Mouse (Mus musculus) heart, postnatal 0 days (tissue): ENCODE results near the gene Rab3c. TPM values are rescaled to one million over a fixed set of nuclear protein-coding genes. Genes with fewer than 3 reads are reported as not detected.

ENCODE experiments used
- ATAC-seq: fragments of 200-750 bp; cut with Nextera tagmentation; 2 replicates; pipeline ENCODE4 v1.8.0; 2017; ENCODE audit warnings: low read depth, moderate number of reproducible peaks, moderate library complexity; ENCODE audit not compliant: insufficient read depth
- DNase-seq: peaks from one replicate; pipeline ENCODE4 v3.0.0-alpha.2; 2016; ENCODE audit warnings: low spot score
- H3K27ac ChIP-seq: fragments of 300-500 bp; sonication (generic); 2 replicates; pipeline ENCODE4 v1.5.1; 2014; ENCODE audit warnings: low read depth, mild to moderate bottlenecking
- H3K27me3 ChIP-seq: fragments of 300-500 bp; sonication (generic); 2 replicates; pipeline ENCODE4 v1.6.1; 2014; ENCODE audit warnings: low read length, mixed read lengths; ENCODE audit not compliant: control insufficient read depth, insufficient read depth
- H3K36me3 ChIP-seq: fragments of 300-500 bp; sonication (generic); replicated peaks from 2 replicates; pipeline ENCODE4 v1.6.1; 2014; ENCODE audit warnings: low read length, mixed read lengths; ENCODE audit not compliant: control insufficient read depth, insufficient read depth
- H3K4me1 ChIP-seq: fragments of 300-500 bp; sonication (generic); 2 replicates; pipeline ENCODE4 v1.6.1; 2014; ENCODE audit warnings: antibody characterized with exemption; ENCODE audit not compliant: control insufficient read depth, insufficient read depth
- H3K4me2 ChIP-seq: fragments of 300-500 bp; sonication (generic); 2 replicates; pipeline ENCODE4 v1.6.1; 2014; ENCODE audit warnings: low read depth, mild to moderate bottlenecking, low read length, moderate library complexity
- H3K4me3 ChIP-seq: fragments of 300-500 bp; sonication (generic); 2 replicates; pipeline ENCODE4 v1.5.1; 2014; ENCODE audit warnings: low read depth, low read length
- H3K9ac ChIP-seq: fragments of 300-500 bp; sonication (generic); replicated peaks from 2 replicates; pipeline ENCODE4 v1.6.1; 2014; ENCODE audit warnings: low read depth, low read length, mixed read lengths
- H3K9me3 ChIP-seq: fragments of 300-500 bp; sonication (generic); replicated peaks from 2 replicates; pipeline ENCODE4 v1.6.1; 2016; ENCODE audit warnings: low read length; ENCODE audit not compliant: control insufficient read depth
- CTCF ChIP-seq: IDR thresholded peaks from 2 replicates; pipeline ENCODE4 v1.5.1; 2016; ENCODE audit warnings: antibody characterized with exemption, control low read depth, low read depth
- EP300 ChIP-seq: IDR thresholded peaks from 2 replicates; pipeline ENCODE4 v1.6.1; 2016; ENCODE audit warnings: antibody characterized with exemption, low read depth
- WGBS: fragments of 180-500 bp; shearing (Covaris S2); extraction: QIAGEN DNeasy Blood & Tissue Kit; methylation state at CpG from one replicate; pipeline ENCODE4 v1.1.7; 2014; 5-methylcytosine and 5-hydroxymethylcytosine counted together
- polyA plus RNA-seq: library from polyadenylated mRNA; unstranded; fragments of >200 nt; fragmentation: Nextera tagmentation; extraction: Ambion mirVana; gene quantifications from 2 replicates; pipeline ENCODE4 v1.2.1, GENCODE M21; 2015
- total RNA-seq: library from RNA; depleted of rRNA; stranded (reverse); fragments of >200 nt; gene quantifications from 2 replicates; pipeline ENCODE4 v1.2.3, GENCODE M21; 2014; ENCODE audit warnings: low replicate concordance

Rab3c gene
- total and polyA plus RNA-seq, 2 experiments from 2014 or later: 0.04 to 0.56 TPM

GRCm38 (mm10) chr13:110031061-110031460 lies 249.7 kb downstream of the Rab3c start:
- H3K4me1 ChIP-seq: no peaks in the 10 kb centered on the region
- DNase-seq (no peak), ATAC-seq (no peak)
- 67% methylated on average over 8 of the region's 8 CpGs for WGBS
- H3K9ac ChIP-seq: no peak overlapping the region
- H3K27ac ChIP-seq: no peak overlapping the region
- H3K9me3 ChIP-seq: no peaks in the 10 kb centered on the region
- no peaks in the 10 kb centered on the region for H3K36me3 ChIP-seq
- H3K4me3 ChIP-seq: no peak overlapping the region
- no peak overlapping the region for H3K4me2 ChIP-seq
- no peak for TF ChIP-seq CTCF
- no peak for TF ChIP-seq EP300
- no peaks in the 10 kb centered on the region for H3K27me3 ChIP-seq

GRCm38 (mm10) chr13:110024381-110025161 lies 256.2 kb downstream of the Rab3c start:
- H3K9me3 ChIP-seq: no peaks in the 10 kb centered on the region
- DNase-seq: no peak
- no peak for ATAC-seq
- H3K36me3 ChIP-seq: no peaks in the 10 kb centered on the region
- H3K9ac ChIP-seq: no peak overlapping the region
- TF ChIP-seq CTCF: no peak
- TF ChIP-seq EP300: no peak
- no peak overlapping the region for H3K4me2 ChIP-seq
- no peak overlapping the region for H3K27ac ChIP-seq
- H3K4me3 ChIP-seq: no peak overlapping the region
- WGBS: 70% methylated on average over 10 of the region's 10 CpGs
- no peaks in the 10 kb centered on the region for H3K4me1 ChIP-seq
- H3K27me3 ChIP-seq: no peaks in the 10 kb centered on the region

GRCm38 (mm10) chr13:110023031-110023430 lies 257.8 kb downstream of the Rab3c start:
- no peak for ATAC-seq
- Histone ChIP-seq H3K4me1 (no peaks in the 10 kb centered on the region), H3K9ac (no peak overlapping the region), H3K4me2 (no peak overlapping the region), H3K36me3 (no peaks in the 10 kb centered on the region), H3K9me3 (no peaks in the 10 kb centered on the region), H3K27ac (no peak overlapping the region), H3K4me3 (no peak overlapping the region), H3K27me3 (no peaks in the 10 kb centered on the region)
- WGBS: 77% methylated on average over 5 of the region's 5 CpGs
- peak; percentile 52 for DNase-seq
- TF ChIP-seq EP300: no peak
- TF ChIP-seq CTCF: peak; percentile 74

- no peak overlapping the region for H3K27ac ChIP-seq
- no peak for ATAC-seq
- no peaks in the 10 kb centered on the region for H3K27me3 ChIP-seq
- H3K36me3 ChIP-seq: no peaks in the 10 kb centered on the region
- no peak for DNase-seq
- no peak overlapping the region for H3K4me3 ChIP-seq
- WGBS: 45% methylated on average over 9 of the region's 9 CpGs
- no peak for TF ChIP-seq EP300
- no peak for TF ChIP-seq CTCF
- H3K9ac ChIP-seq: no peak overlapping the region
- H3K9me3 ChIP-seq: no peaks in the 10 kb centered on the region
- H3K4me2 ChIP-seq: peak overlapping the region; percentile 83; the same call in 1 of the 2 replicates
- no peaks in the 10 kb centered on the region for H3K4me1 ChIP-seq
Measured at GRCm38 (mm10) chr13:110019774-110020173, 261.0 kb downstream of the Rab3c start.

- H3K36me3 ChIP-seq: no peaks in the 10 kb centered on the region
- H3K4me1 ChIP-seq: no peaks in the 10 kb centered on the region
- peak overlapping the region; percentile 50; the same call in 1 of the 2 replicates for H3K9ac ChIP-seq
- DNase-seq (peak; percentile 30), ATAC-seq (peak; percentile 36; the same call in 1 of the 2 replicates)
- H3K27ac ChIP-seq: no peak overlapping the region
- no peak for TF ChIP-seq CTCF
- no peak for TF ChIP-seq EP300
- peak overlapping the region; percentile 83 for H3K4me2 ChIP-seq
- 0 out of 2 replicates have a peak, but pooled peaks cover 1% of the 10 kb centered on the region for H3K27me3 ChIP-seq
- no peaks in the 10 kb centered on the region for H3K9me3 ChIP-seq
- 3% methylated on average over 20 of the region's 20 CpGs for WGBS
- H3K4me3 ChIP-seq: peak overlapping the region; percentile 55
Measured at GRCm38 (mm10) chr13:110018941-110019743, 261.7 kb downstream of the Rab3c start.
